Mouse (Mus musculus): ENCODE data around the gene Diexf. TPM values are rescaled to one million over a fixed set of nuclear protein-coding genes. Genes with fewer than 3 reads are reported as not detected.

Diexf gene
- polyA plus RNA-seq, 2 experiments: 2.7 to 8.5 TPM

DNA sequence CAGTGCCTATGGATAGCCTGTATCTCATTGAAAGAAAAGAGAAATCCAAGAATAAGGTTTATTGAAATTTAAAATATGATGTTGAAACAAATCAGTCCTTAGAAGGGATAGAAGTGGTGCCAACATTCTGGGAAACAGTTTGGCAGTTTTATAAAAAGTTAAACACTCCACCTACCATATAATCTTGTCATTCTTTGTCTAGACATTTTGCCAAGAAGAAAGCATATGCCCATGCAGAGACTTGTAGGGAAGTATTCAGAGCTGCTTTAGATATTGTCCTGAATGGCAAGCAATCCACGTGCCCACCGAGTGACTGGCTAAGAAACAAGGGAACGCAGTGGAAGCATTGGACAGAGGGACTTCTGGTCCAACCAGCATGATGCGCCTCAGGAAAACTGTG is 82.5 kb downstream of the Diexf start:
- H3K36me3 ChIP-seq (replicated peaks; ENCODE audit: control insufficient read depth, insufficient read depth, low read depth): no peaks in the 10 kb centered on the region
- H3K9me3 ChIP-seq (ENCODE audit: control insufficient read depth, low read length): no peaks in the 10 kb centered on the region
- H3K27me3 ChIP-seq (ENCODE audit: control insufficient read depth, insufficient read depth, low read length): peaks cover 4% of the 10 kb centered on the region; the same call in 1 of the 2 replicates
- H3K4me1 ChIP-seq (replicated peaks; ENCODE audit: control insufficient read depth in 2 of 2, insufficient read depth in 2 of 2, low read length in 1 of 2): no peaks in the 10 kb centered on the region
- no peak overlapping the region for H3K4me3 ChIP-seq (ENCODE audit: insufficient read depth in 1 of 2, low read depth in 2 of 2, low read length in 2 of 2)
- no peak overlapping the region for H3K9ac ChIP-seq (replicated peaks)
- DNase-seq (ENCODE audit: low read depth in 3 of 3, low spot score in 3 of 3) (no peak), ATAC-seq (ENCODE audit: insufficient read depth) (no peak)
- 76% methylated on average over 4 of the region's 4 CpGs for WGBS (ENCODE audit: insufficient replicate concordance)
- no peak overlapping the region for H3K4me2 ChIP-seq (ENCODE audit: low read depth)
- no peak overlapping the region for H3K27ac ChIP-seq
- TF ChIP-seq EP300 (IDR thresholded peaks at IDR 0.05; ENCODE audit: low read depth) (no peak), CTCF (IDR thresholded peaks at IDR 0.05; ENCODE audit: low read depth) (no peak)

- 49% methylated on average over 3 of the region's 3 CpGs for WGBS (ENCODE audit: insufficient replicate concordance)
- no peak for DNase-seq (ENCODE audit: low read depth in 3 of 3, low spot score in 3 of 3)
- no peaks in the 10 kb centered on the region for H3K4me1 ChIP-seq (replicated peaks; ENCODE audit: control insufficient read depth in 2 of 2, insufficient read depth in 2 of 2, low read length in 1 of 2)
- H3K9ac ChIP-seq (replicated peaks): no peak overlapping the region
- TF ChIP-seq EP300 (IDR thresholded peaks at IDR 0.05; ENCODE audit: low read depth): no peak
- TF ChIP-seq CTCF (IDR thresholded peaks at IDR 0.05; ENCODE audit: low read depth): no peak
- ATAC-seq (ENCODE audit: insufficient read depth): no peak
- no peak overlapping the region for H3K27ac ChIP-seq
- peaks cover 5% of the 10 kb centered on the region; the same call in 1 of the 2 replicates for H3K27me3 ChIP-seq (ENCODE audit: control insufficient read depth, insufficient read depth, low read length)
- no peak overlapping the region for H3K4me3 ChIP-seq (ENCODE audit: insufficient read depth in 1 of 2, low read depth in 2 of 2, low read length in 2 of 2)
- H3K9me3 ChIP-seq (ENCODE audit: control insufficient read depth, low read length): no peaks in the 10 kb centered on the region
- H3K36me3 ChIP-seq (replicated peaks; ENCODE audit: control insufficient read depth, insufficient read depth, low read depth): no peaks in the 10 kb centered on the region
- H3K4me2 ChIP-seq (ENCODE audit: low read depth): no peak overlapping the region
These were observed 87.2 kb downstream of the Diexf start for GRCm38 (mm10) chr1:193042760-193043295.

Other genes starting within 250 kb of the Diexf start
- 3.5 and 4.8 TPM in 2 replicates for gene Syt14, start 94.5 kb downstream of the Diexf start, polyA plus RNA-seq (2012; rRNA removed)
- 4.7 and 5.2 TPM in 2 replicates for gene Syt14, start 94.5 kb downstream of the Diexf start, polyA plus RNA-seq (2014; fragmentation: Nextera tagmentation; extraction: Ambion mirVana)
- gene Irf6, start 22.8 kb upstream of the Diexf start, polyA plus RNA-seq (2012; rRNA removed): 1.7 and 1.9 TPM in 2 replicates
- 1.5 and 3.0 TPM in 2 replicates for gene Irf6, start 22.8 kb upstream of the Diexf start, polyA plus RNA-seq (2014; fragmentation: Nextera tagmentation; extraction: Ambion mirVana)
- gene A130010J15Rik, start 37.8 kb upstream of the Diexf start, polyA plus RNA-seq (2012; rRNA removed): 2.0 and 2.3 TPM in 2 replicates
- gene A130010J15Rik, start 37.8 kb upstream of the Diexf start, polyA plus RNA-seq (2014; fragmentation: Nextera tagmentation; extraction: Ambion mirVana): 3.8 and 4.5 TPM in 2 replicates
- gene Traf3ip3, start 71.4 kb upstream of the Diexf start, polyA plus RNA-seq (2012; rRNA removed): 3.5 and 5.1 TPM in 2 replicates
- 4.2 and 4.9 TPM in 2 replicates for gene Traf3ip3, start 71.4 kb upstream of the Diexf start, polyA plus RNA-seq (2014; fragmentation: Nextera tagmentation; extraction: Ambion mirVana)
- 0.17 and 0.88 TPM in 2 replicates for gene Lamb3, start 77.4 kb upstream of the Diexf start, polyA plus RNA-seq (2012; rRNA removed)
- gene Lamb3, start 77.4 kb upstream of the Diexf start, polyA plus RNA-seq (2014; fragmentation: Nextera tagmentation; extraction: Ambion mirVana): 0.11 and 0.28 TPM in 2 replicates
- 1.4 and 2.1 TPM in 2 replicates for gene Hsd11b1, start 133.8 kb upstream of the Diexf start, polyA plus RNA-seq (2012; rRNA removed)
- gene Hsd11b1, start 133.8 kb upstream of the Diexf start, polyA plus RNA-seq (2014; fragmentation: Nextera tagmentation; extraction: Ambion mirVana): 3.3 and 5.5 TPM in 2 replicates
- 54.9 and 57.0 TPM in 2 replicates for gene G0s2, start 142.9 kb upstream of the Diexf start, polyA plus RNA-seq (2012; rRNA removed)
- 65.5 and 71.8 TPM in 2 replicates for gene G0s2, start 142.9 kb upstream of the Diexf start, polyA plus RNA-seq (2014; fragmentation: Nextera tagmentation; extraction: Ambion mirVana)
- 0.15 and 0.19 TPM in 2 replicates for gene Camk1g, start 240.0 kb upstream of the Diexf start, polyA plus RNA-seq (2012; rRNA removed)
- 0.06 and 0.23 TPM in 2 replicates for gene Camk1g, start 240.0 kb upstream of the Diexf start, polyA plus RNA-seq (2014; fragmentation: Nextera tagmentation; extraction: Ambion mirVana)

All from liver, embryonic 14.5 days (tissue).